Mouse (Mus musculus): ENCODE data around the gene Lonrf3. TPM values are rescaled to one million over a fixed set of nuclear protein-coding genes. Genes with fewer than 3 reads are reported as not detected.

The Lonrf3 gene
- polyA plus RNA-seq, 1 experiment from 2014 or later = 0.28 TPM

- Histone ChIP-seq H3K4me1 (ENCODE audit: control insufficient read depth in 2 of 2, insufficient read depth in 2 of 2, low read length in 2 of 2) (no peaks in the 10 kb centered on the region), H3K36me3 (ENCODE audit: control insufficient read depth, insufficient read depth, low read length) (no peaks in the 10 kb centered on the region)
- no peak for ATAC-seq (ENCODE audit: insufficient number of reproducible peaks, insufficient read depth, low FRiP score, low read depth)
Observed at GRCm38 (mm10) chrX:36385340-36385739, 57.2 kb downstream of the Lonrf3 start.

GRCm38 (mm10) chrX:36389971-36390370 lies 61.8 kb downstream of the Lonrf3 start:
- no peaks in the 10 kb centered on the region for H3K27me3 ChIP-seq (ENCODE audit: control insufficient read depth, insufficient read depth, low read length)
- H3K4me2 ChIP-seq (ENCODE audit: low read length) = no peak overlapping the region
- no peaks in the 10 kb centered on the region for H3K4me1 ChIP-seq (ENCODE audit: control insufficient read depth in 2 of 2, insufficient read depth in 2 of 2, low read length in 2 of 2)
- WGBS = 53% methylated on average over 3 of the region's 3 CpGs
- ATAC-seq (ENCODE audit: insufficient number of reproducible peaks, insufficient read depth, low FRiP score, low read depth) = no peak
- no peak overlapping the region for H3K27ac ChIP-seq (replicated peaks in 1 of 2; ENCODE audit: control insufficient read depth in 1 of 2, insufficient read depth in 1 of 2, low read depth in 2 of 2, low read length in 2 of 2)
- no peak overlapping the region for H3K9ac ChIP-seq (ENCODE audit: low read length)
- no peaks in the 10 kb centered on the region for H3K36me3 ChIP-seq (ENCODE audit: control insufficient read depth, insufficient read depth, low read length)
- no peak overlapping the region for H3K4me3 ChIP-seq (ENCODE audit: control insufficient read depth in 1 of 2, insufficient read depth in 1 of 2, low read depth in 1 of 2, low read length in 2 of 2)
- no peaks in the 10 kb centered on the region for H3K9me3 ChIP-seq (ENCODE audit: control insufficient read depth, low read length)

More at GRCm38 (mm10) chrX:36385340-36385739, 57.2 kb downstream of the Lonrf3 start:
- H3K9ac ChIP-seq (ENCODE audit: low read length) = no peak overlapping the region
- H3K27ac ChIP-seq (replicated peaks in 1 of 2; ENCODE audit: control insufficient read depth in 1 of 2, insufficient read depth in 1 of 2, low read depth in 2 of 2, low read length in 2 of 2) = no peak overlapping the region
- no peak overlapping the region for H3K4me3 ChIP-seq (ENCODE audit: control insufficient read depth in 1 of 2, insufficient read depth in 1 of 2, low read depth in 1 of 2, low read length in 2 of 2)
- no peaks in the 10 kb centered on the region for H3K27me3 ChIP-seq (ENCODE audit: control insufficient read depth, insufficient read depth, low read length)
- H3K4me2 ChIP-seq (ENCODE audit: low read length) = no peak overlapping the region
- no peaks in the 10 kb centered on the region for H3K9me3 ChIP-seq (ENCODE audit: control insufficient read depth, low read length)

GRCm38 (mm10) chrX:36390503-36390902 lies 62.4 kb downstream of the Lonrf3 start:
- WGBS = 46% methylated on average over 2 of the region's 2 CpGs
- Histone ChIP-seq H3K9me3 (ENCODE audit: control insufficient read depth, low read length) (no peaks in the 10 kb centered on the region), H3K27me3 (ENCODE audit: control insufficient read depth, insufficient read depth, low read length) (no peaks in the 10 kb centered on the region), H3K9ac (ENCODE audit: low read length) (no peak overlapping the region), H3K4me2 (ENCODE audit: low read length) (no peak overlapping the region), H3K36me3 (ENCODE audit: control insufficient read depth, insufficient read depth, low read length) (no peaks in the 10 kb centered on the region), H3K4me3 (ENCODE audit: control insufficient read depth in 1 of 2, insufficient read depth in 1 of 2, low read depth in 1 of 2, low read length in 2 of 2) (no peak overlapping the region), H3K4me1 (ENCODE audit: control insufficient read depth in 2 of 2, insufficient read depth in 2 of 2, low read length in 2 of 2) (no peaks in the 10 kb centered on the region), H3K27ac (replicated peaks in 1 of 2; ENCODE audit: control insufficient read depth in 1 of 2, insufficient read depth in 1 of 2, low read depth in 2 of 2, low read length in 2 of 2) (no peak overlapping the region)
- no peak for ATAC-seq (ENCODE audit: insufficient number of reproducible peaks, insufficient read depth, low FRiP score, low read depth)

- H3K4me1 ChIP-seq (ENCODE audit: control insufficient read depth in 2 of 2, insufficient read depth in 2 of 2, low read length in 2 of 2) = no peaks in the 10 kb centered on the region
- WGBS = 57% methylated on average over 6 of the region's 6 CpGs
- no peak overlapping the region for H3K27ac ChIP-seq (replicated peaks in 1 of 2; ENCODE audit: control insufficient read depth in 1 of 2, insufficient read depth in 1 of 2, low read depth in 2 of 2, low read length in 2 of 2)
- H3K27me3 ChIP-seq (ENCODE audit: control insufficient read depth, insufficient read depth, low read length) = no peaks in the 10 kb centered on the region
- no peak for ATAC-seq (ENCODE audit: insufficient number of reproducible peaks, insufficient read depth, low FRiP score, low read depth)
- H3K4me2 ChIP-seq (ENCODE audit: low read length) = no peak overlapping the region
- H3K36me3 ChIP-seq (ENCODE audit: control insufficient read depth, insufficient read depth, low read length) = no peaks in the 10 kb centered on the region
- no peak overlapping the region for H3K9ac ChIP-seq (ENCODE audit: low read length)
- H3K4me3 ChIP-seq (ENCODE audit: control insufficient read depth in 1 of 2, insufficient read depth in 1 of 2, low read depth in 1 of 2, low read length in 2 of 2) = no peak overlapping the region
- no peaks in the 10 kb centered on the region for H3K9me3 ChIP-seq (ENCODE audit: control insufficient read depth, low read length)
Observed at GRCm38 (mm10) chrX:36392672-36393071, 64.5 kb downstream of the Lonrf3 start.

- Histone ChIP-seq H3K36me3 (ENCODE audit: control insufficient read depth, insufficient read depth, low read length) (no peaks in the 10 kb centered on the region), H3K4me2 (ENCODE audit: low read length) (no peak overlapping the region), H3K27me3 (ENCODE audit: control insufficient read depth, insufficient read depth, low read length) (no peaks in the 10 kb centered on the region), H3K9ac (ENCODE audit: low read length) (no peak overlapping the region), H3K4me1 (ENCODE audit: control insufficient read depth in 2 of 2, insufficient read depth in 2 of 2, low read length in 2 of 2) (no peaks in the 10 kb centered on the region), H3K4me3 (ENCODE audit: control insufficient read depth in 1 of 2, insufficient read depth in 1 of 2, low read depth in 1 of 2, low read length in 2 of 2) (no peak overlapping the region), H3K9me3 (ENCODE audit: control insufficient read depth, low read length) (no peaks in the 10 kb centered on the region), H3K27ac (replicated peaks in 1 of 2; ENCODE audit: control insufficient read depth in 1 of 2, insufficient read depth in 1 of 2, low read depth in 2 of 2, low read length in 2 of 2) (no peak overlapping the region)
- WGBS = 44% methylated on average over 6 of the region's 6 CpGs
- no peak for ATAC-seq (ENCODE audit: insufficient number of reproducible peaks, insufficient read depth, low FRiP score, low read depth)
Observed at GRCm38 (mm10) chrX:36393279-36393678, 65.1 kb downstream of the Lonrf3 start.

- no peak within 1 kb of the TSS for H3K27ac ChIP-seq (replicated peaks in 1 of 2; ENCODE audit: control insufficient read depth in 1 of 2, insufficient read depth in 1 of 2, low read depth in 2 of 2, low read length in 2 of 2)
- WGBS = 90% methylated on average over 13 of the region's 13 CpGs
- no peak within 1 kb of the TSS for H3K9ac ChIP-seq (ENCODE audit: low read length)
- no peaks in the 10 kb centered on the region for H3K36me3 ChIP-seq (ENCODE audit: control insufficient read depth, insufficient read depth, low read length)
- H3K4me2 ChIP-seq (ENCODE audit: low read length) = no peak within 1 kb of the TSS
- ATAC-seq (ENCODE audit: insufficient number of reproducible peaks, insufficient read depth, low FRiP score, low read depth) = no peak
- no peak within 1 kb of the TSS for H3K4me3 ChIP-seq (ENCODE audit: control insufficient read depth in 1 of 2, insufficient read depth in 1 of 2, low read depth in 1 of 2, low read length in 2 of 2)
- H3K27me3 ChIP-seq (ENCODE audit: control insufficient read depth, insufficient read depth, low read length) = no peaks in the 10 kb centered on the region
- H3K9me3 ChIP-seq (ENCODE audit: control insufficient read depth, low read length) = no peaks in the 10 kb centered on the region
- H3K4me1 ChIP-seq (ENCODE audit: control insufficient read depth in 2 of 2, insufficient read depth in 2 of 2, low read length in 2 of 2) = no peaks in the 10 kb centered on the region
Observed at GRCm38 (mm10) chrX:36400980-36401379, 72.8 kb downstream of the Lonrf3 start, which contains the start of gene Gm6268. Gene Gm6268, plus strand, starts transcription at chrX:36401280.

GRCm38 (mm10) chrX:36402316-36402715 lies 74.2 kb downstream of the Lonrf3 start:
- ATAC-seq (ENCODE audit: insufficient number of reproducible peaks, insufficient read depth, low FRiP score, low read depth) = no peak
- Histone ChIP-seq H3K9ac (ENCODE audit: low read length) (no peak overlapping the region), H3K36me3 (ENCODE audit: control insufficient read depth, insufficient read depth, low read length) (no peaks in the 10 kb centered on the region), H3K4me3 (ENCODE audit: control insufficient read depth in 1 of 2, insufficient read depth in 1 of 2, low read depth in 1 of 2, low read length in 2 of 2) (no peak overlapping the region), H3K27me3 (ENCODE audit: control insufficient read depth, insufficient read depth, low read length) (no peaks in the 10 kb centered on the region), H3K4me2 (ENCODE audit: low read length) (no peak overlapping the region), H3K27ac (replicated peaks in 1 of 2; ENCODE audit: control insufficient read depth in 1 of 2, insufficient read depth in 1 of 2, low read depth in 2 of 2, low read length in 2 of 2) (no peak overlapping the region), H3K9me3 (ENCODE audit: control insufficient read depth, low read length) (no peaks in the 10 kb centered on the region), H3K4me1 (ENCODE audit: control insufficient read depth in 2 of 2, insufficient read depth in 2 of 2, low read length in 2 of 2) (no peaks in the 10 kb centered on the region)
- WGBS = 61% methylated on average over 6 of the region's 6 CpGs
